Mouse (Mus musculus) embryonic facial prominence, embryonic 13.5 days (tissue): ENCODE results near the gene Gmip. TPM values are rescaled to one million over a fixed set of nuclear protein-coding genes. Genes with fewer than 3 reads are reported as not detected.

Experiments
- ATAC-seq: fragments of 200-750 bp; cut with Nextera tagmentation; 2 replicates; pipeline ENCODE4 v1.8.0; 2017; ENCODE audit warnings: low read depth; ENCODE audit not compliant: insufficient number of reproducible peaks, insufficient read depth, low FRiP score, low TSS enrichment
- H3K27ac ChIP-seq: fragments of 300-500 bp; sonication (generic); 2 replicates; pipeline ENCODE4 v1.5.1; 2015; ENCODE audit warnings: moderate library complexity, mild to moderate bottlenecking, inconsistent platforms
- H3K27me3 ChIP-seq: fragments of 300-500 bp; sonication (generic); 2 replicates; pipeline ENCODE4 v1.6.1; 2015; ENCODE audit warnings: mild to moderate bottlenecking, inconsistent platforms
- H3K36me3 ChIP-seq: fragments of 300-500 bp; sonication (generic); 2 replicates; pipeline ENCODE4 v1.6.1; 2015; ENCODE audit warnings: mild to moderate bottlenecking, inconsistent platforms
- H3K4me1 ChIP-seq: fragments of 300-500 bp; sonication (generic); 2 replicates; pipeline ENCODE4 v1.6.1; 2015; ENCODE audit warnings: inconsistent platforms
- H3K4me2 ChIP-seq: fragments of 300-500 bp; sonication (generic); 2 replicates; pipeline ENCODE4 v1.6.1; 2015; ENCODE audit warnings: moderate library complexity, mild to moderate bottlenecking, inconsistent platforms
- H3K4me3 ChIP-seq: fragments of 300-500 bp; sonication (generic); 2 replicates; pipeline ENCODE4 v1.5.1; 2015; ENCODE audit warnings: mild to moderate bottlenecking, inconsistent platforms
- H3K9ac ChIP-seq: fragments of 300-500 bp; sonication (generic); 2 replicates; pipeline ENCODE4 v1.6.1; 2015; ENCODE audit warnings: mild to moderate bottlenecking, inconsistent platforms
- H3K9me3 ChIP-seq: fragments of 300-500 bp; sonication (generic); 2 replicates; pipeline ENCODE4 v1.6.1; 2016; ENCODE audit warnings: inconsistent platforms
- WGBS: fragments of 180-500 bp; shearing (Covaris S2); methylation state at CpG from one replicate; pipeline ENCODE4 v1.1.7; 2015; ENCODE audit warnings: mixed read lengths; 5-methylcytosine and 5-hydroxymethylcytosine counted together
- polyA plus RNA-seq: library from polyadenylated mRNA; unstranded; fragments of >200 nt; fragmentation: Nextera tagmentation; extraction: Ambion mirVana; gene quantifications from 2 replicates; pipeline ENCODE4 v1.2.1, GENCODE M21; 2015

The Gmip gene
- polyA plus RNA-seq, 1 experiment from 2014 or later: 11.0 TPM

- H3K4me2 ChIP-seq: peak within 1 kb of the TSS; percentile 94
- H3K4me1 ChIP-seq: peaks cover 12% of the 10 kb centered on the region
- H3K36me3 ChIP-seq: peaks cover 21% of the 10 kb centered on the region
- no peaks in the 10 kb centered on the region for H3K27me3 ChIP-seq
- peak within 1 kb of the TSS; percentile 22 for H3K27ac ChIP-seq
- H3K9ac ChIP-seq: peak within 1 kb of the TSS; percentile 74
- H3K4me3 ChIP-seq: peak within 1 kb of the TSS; percentile 65
- WGBS: under 1% methylated on average over 38 of the region's 38 CpGs
- ATAC-seq: peak; percentile 97
- no peaks in the 10 kb centered on the region for H3K9me3 ChIP-seq
Observed at GRCm38 (mm10) chr8:69832298-69832853, 23.9 kb downstream of the Gmip start, which contains the start of gene Pbx4. Gene Pbx4 (plus strand): TSS chr8:69832491.

GRCm38 (mm10) chr8:69837057-69837682, 28.7 kb downstream of the Gmip start:
- Histone ChIP-seq H3K36me3 (no peaks in the 10 kb centered on the region), H3K9me3 (no peaks in the 10 kb centered on the region), H3K27ac (no peak overlapping the region), H3K4me2 (no peak overlapping the region), H3K27me3 (no peaks in the 10 kb centered on the region), H3K4me3 (no peak overlapping the region), H3K9ac (no peak overlapping the region), H3K4me1 (peaks cover 8% of the 10 kb centered on the region)
- no peak for ATAC-seq
- WGBS: 71% methylated on average over 8 of the region's 8 CpGs

- Histone ChIP-seq H3K4me1 (no peaks in the 10 kb centered on the region), H3K4me2 (no peak overlapping the region), H3K27me3 (no peaks in the 10 kb centered on the region), H3K4me3 (no peak overlapping the region), H3K9me3 (no peaks in the 10 kb centered on the region), H3K9ac (no peak overlapping the region), H3K36me3 (no peaks in the 10 kb centered on the region), H3K27ac (no peak overlapping the region)
- WGBS: 68% methylated on average over 3 of the region's 3 CpGs
- no peak for ATAC-seq
Observed at GRCm38 (mm10) chr8:69847167-69848065, 38.9 kb downstream of the Gmip start.

- 0 out of 2 replicates have a peak, but pooled peaks have one; percentile 26 for ATAC-seq
Observed at GRCm38 (mm10) chr8:69848951-69849350, 40.5 kb downstream of the Gmip start.

GRCm38 (mm10) chr8:69849899-69850298, 41.4 kb downstream of the Gmip start:
- no peak overlapping the region for H3K27ac ChIP-seq
- ATAC-seq: no peak
- H3K9me3 ChIP-seq: no peaks in the 10 kb centered on the region
- H3K9ac ChIP-seq: no peak overlapping the region
- H3K36me3 ChIP-seq: no peaks in the 10 kb centered on the region
- H3K4me1 ChIP-seq: no peaks in the 10 kb centered on the region
- no peak overlapping the region for H3K4me3 ChIP-seq
- H3K4me2 ChIP-seq: no peak overlapping the region
- H3K27me3 ChIP-seq: no peaks in the 10 kb centered on the region
- WGBS: 47% methylated on average over 3 of the region's 3 CpGs

More at GRCm38 (mm10) chr8:69848951-69849350, 40.5 kb downstream of the Gmip start:
- Histone ChIP-seq H3K36me3 (no peaks in the 10 kb centered on the region), H3K27me3 (no peaks in the 10 kb centered on the region), H3K9ac (no peak overlapping the region), H3K4me1 (no peaks in the 10 kb centered on the region), H3K4me2 (no peak overlapping the region), H3K9me3 (no peaks in the 10 kb centered on the region), H3K27ac (no peak overlapping the region), H3K4me3 (no peak overlapping the region)
- 84% methylated on average over 8 of the region's 8 CpGs for WGBS

- Histone ChIP-seq H3K9me3 (no peaks in the 10 kb centered on the region), H3K36me3 (no peaks in the 10 kb centered on the region), H3K4me3 (no peak overlapping the region), H3K27me3 (no peaks in the 10 kb centered on the region), H3K4me2 (no peak overlapping the region), H3K27ac (no peak overlapping the region), H3K9ac (no peak overlapping the region), H3K4me1 (no peaks in the 10 kb centered on the region)
- 80% methylated on average over 7 of the region's 7 CpGs for WGBS
- ATAC-seq: no peak
Observed at GRCm38 (mm10) chr8:69850926-69851506, 42.5 kb downstream of the Gmip start.

- WGBS: 94% methylated on average over 10 of the region's 10 CpGs
- Histone ChIP-seq H3K27me3 (no peaks in the 10 kb centered on the region), H3K27ac (no peak overlapping the region), H3K9me3 (no peaks in the 10 kb centered on the region), H3K9ac (no peak overlapping the region), H3K36me3 (no peaks in the 10 kb centered on the region), H3K4me3 (no peak overlapping the region), H3K4me1 (no peaks in the 10 kb centered on the region), H3K4me2 (no peak overlapping the region)
- ATAC-seq: no peak
Observed at GRCm38 (mm10) chr8:69853869-69854268, 45.4 kb downstream of the Gmip start.

- no peak overlapping the region for H3K27ac ChIP-seq
- no peak overlapping the region for H3K4me3 ChIP-seq
- no peaks in the 10 kb centered on the region for H3K9me3 ChIP-seq
- ATAC-seq: no peak
- 53% methylated on average over 4 of the region's 4 CpGs for WGBS
- no peak overlapping the region for H3K9ac ChIP-seq
- no peaks in the 10 kb centered on the region for H3K27me3 ChIP-seq
- H3K4me2 ChIP-seq: no peak overlapping the region
- no peaks in the 10 kb centered on the region for H3K4me1 ChIP-seq
- no peaks in the 10 kb centered on the region; the same call in 1 of the 2 replicates for H3K36me3 ChIP-seq
Observed at GRCm38 (mm10) chr8:69860807-69861206, 52.3 kb downstream of the Gmip start.

GRCm38 (mm10) chr8:69861251-69861650, 52.8 kb downstream of the Gmip start:
- H3K4me3 ChIP-seq: no peak overlapping the region
- no peak for ATAC-seq
- H3K4me2 ChIP-seq: no peak overlapping the region
- no peak overlapping the region for H3K27ac ChIP-seq
- no peaks in the 10 kb centered on the region for H3K9me3 ChIP-seq
- no peaks in the 10 kb centered on the region for H3K27me3 ChIP-seq
- 60% methylated on average over 2 of the region's 2 CpGs for WGBS
- no peaks in the 10 kb centered on the region for H3K4me1 ChIP-seq
- no peaks in the 10 kb centered on the region; the same call in 1 of the 2 replicates for H3K36me3 ChIP-seq
- H3K9ac ChIP-seq: no peak overlapping the region

- no peak for ATAC-seq
- H3K36me3 ChIP-seq: no peaks in the 10 kb centered on the region; the same call in 1 of the 2 replicates
- H3K4me3 ChIP-seq: no peak overlapping the region
- 88% methylated on average over 5 of the region's 5 CpGs for WGBS
- H3K27ac ChIP-seq: no peak overlapping the region
- no peaks in the 10 kb centered on the region for H3K9me3 ChIP-seq
- H3K27me3 ChIP-seq: no peaks in the 10 kb centered on the region
- no peak overlapping the region for H3K9ac ChIP-seq
- no peaks in the 10 kb centered on the region for H3K4me1 ChIP-seq
- H3K4me2 ChIP-seq: no peak overlapping the region
Observed at GRCm38 (mm10) chr8:69863387-69864020, 55.0 kb downstream of the Gmip start.

- Histone ChIP-seq H3K27ac (no peak overlapping the region), H3K4me1 (no peaks in the 10 kb centered on the region), H3K27me3 (no peaks in the 10 kb centered on the region), H3K4me3 (no peak overlapping the region), H3K36me3 (no peaks in the 10 kb centered on the region; the same call in 1 of the 2 replicates), H3K4me2 (no peak overlapping the region), H3K9me3 (no peaks in the 10 kb centered on the region), H3K9ac (no peak overlapping the region)
- no peak for ATAC-seq
- 74% methylated on average over 5 of the region's 5 CpGs for WGBS
Observed at GRCm38 (mm10) chr8:69864180-69864579, 55.7 kb downstream of the Gmip start.
